In genomic region chr17:35509284-35509683, GRCm38 (mm10) we compare ENCODE assay signal across 10 mouse cellular contexts. TPM values are rescaled to one million over a fixed set of nuclear protein-coding genes. Genes with fewer than 3 reads are reported as not detected.
DNase-seq lines count a peak whose midpoint lies in the region; ATAC-seq and TF ChIP-seq lines count a peak whose summit lies in the region.
"Had no signal": no experiment of that assay in that cellular context is flagged by ENCODE, and none has a peak within 500 bp of the region (broad histone marks: within the 10 kb centered on the region; RNA-seq: fewer than 3 reads in every experiment).

No protein-coding gene starts in this region.

- no peaks in the 10 kb centered on the region for H3K9me3 ChIP-seq in intestine, embryonic 15.5 days
- H3K9me3 ChIP-seq in heart, embryonic 11.5 days (replicated peaks; ENCODE audit: control insufficient read depth, low read length) = no peaks in the 10 kb centered on the region
- H3K9me3 ChIP-seq: G1E; hindbrain, embryonic 15.5 days had no signal

- peak; percentile 30; the same call in 1 of the 2 replicates for TF ChIP-seq CTCF in small intestine, adult 2 months (IDR thresholded peaks at IDR 0.05; ENCODE audit: extremely low read depth, insufficient read length, insufficient replicate concordance, low read depth, low read length)

- H3K4me1 ChIP-seq in intestine, embryonic 15.5 days (replicated peaks) = peaks cover under 1% of the 10 kb centered on the region
- H3K4me1 ChIP-seq in small intestine, adult 2 months (ENCODE audit: control insufficient read depth, insufficient read depth, insufficient read length, low read length) = no peaks in the 10 kb centered on the region
- H3K4me1 ChIP-seq in heart, embryonic 11.5 days (ENCODE audit: control insufficient read depth, insufficient read depth, low read length) = no peaks in the 10 kb centered on the region; the same call in 1 of the 2 replicates
- H3K4me1 ChIP-seq: hindbrain, embryonic 15.5 days had no signal

- ATAC-seq in intestine, embryonic 15.5 days = peak; percentile 59
- ATAC-seq in heart, embryonic 11.5 days (replicated peaks; ENCODE audit: insufficient number of reproducible peaks, low FRiP score, low TSS enrichment) = no peak

- WGBS in intestine, embryonic 15.5 days = 22% methylated on average over 8 of the region's 8 CpGs
- WGBS in small intestine, adult 2 months = 15% methylated on average over 8 of the region's 8 CpGs
- 24% methylated on average over 8 of the region's 8 CpGs for WGBS in heart, embryonic 11.5 days (ENCODE audit: insufficient replicate concordance)

- no peak overlapping the region for H3K4me2 ChIP-seq in intestine, embryonic 15.5 days (replicated peaks)
- no peak overlapping the region for H3K4me2 ChIP-seq in heart, embryonic 11.5 days
- H3K4me2 ChIP-seq: hindbrain, embryonic 15.5 days had no signal

- no peak overlapping the region for H3K27ac ChIP-seq in intestine, embryonic 15.5 days
- H3K27ac ChIP-seq in small intestine, adult 2 months (ENCODE audit: insufficient read depth, low read depth, low read length) = no peak overlapping the region
- H3K27ac ChIP-seq in heart, embryonic 11.5 days (ENCODE audit: low read depth, low read length) = no peak overlapping the region
- H3K27ac ChIP-seq: hindbrain, embryonic 15.5 days had no signal

- peak; percentile 71 for DNase-seq in embryo, embryonic 10 days (ENCODE audit: low spot score)
- DNase-seq in embryo, embryonic 9.5 days (ENCODE audit: extremely low spot score) = no peak
- DNase-seq in spleen, adult 18-20 months = peak; percentile 24 to 42
- no peak for DNase-seq in spleen, adult 12 weeks (ENCODE audit: low spot score)
- no peak for DNase-seq in frontal cortex, postnatal 25 days (ENCODE audit: low spot score in 2 of 2)

- no peaks in the 10 kb centered on the region for H3K36me3 ChIP-seq in intestine, embryonic 15.5 days
- no peaks in the 10 kb centered on the region for H3K36me3 ChIP-seq in small intestine, adult 2 months (ENCODE audit: control insufficient read depth, insufficient read depth, low read length)
- H3K36me3 ChIP-seq in heart, embryonic 11.5 days (ENCODE audit: control insufficient read depth, insufficient read depth, low read length) = no peaks in the 10 kb centered on the region; the same call in 1 of the 2 replicates
- H3K36me3 ChIP-seq: hindbrain, embryonic 15.5 days had no signal

- peaks cover 10% of the 10 kb centered on the region; the same call in 1 of the 2 replicates for H3K27me3 ChIP-seq in intestine, embryonic 15.5 days (replicated peaks)
- H3K27me3 ChIP-seq in small intestine, adult 2 months (ENCODE audit: control insufficient read depth, insufficient read depth, low read length) = no peaks in the 10 kb centered on the region; the same call in 1 of the 2 replicates
- peaks cover 45% of the 10 kb centered on the region for H3K27me3 ChIP-seq in heart, embryonic 11.5 days (ENCODE audit: control insufficient read depth, insufficient read depth, low read length)

- no peak for TF ChIP-seq POLR2A in small intestine, adult 2 months (IDR thresholded peaks at IDR 0.05; ENCODE audit: low read depth, low read length)

- no peak overlapping the region for H3K9ac ChIP-seq in intestine, embryonic 15.5 days
- no peak overlapping the region for H3K9ac ChIP-seq in heart, embryonic 11.5 days (ENCODE audit: low read depth, low read length)
- H3K9ac ChIP-seq: hindbrain, embryonic 15.5 days had no signal

- no peak overlapping the region for H3K4me3 ChIP-seq in intestine, embryonic 15.5 days (replicated peaks)
- H3K4me3 ChIP-seq in small intestine, adult 2 months (ENCODE audit: low read depth, low read length) = no peak overlapping the region
- no peak overlapping the region for H3K4me3 ChIP-seq in heart, embryonic 11.5 days (ENCODE audit: low read depth, low read length)
- H3K4me3 ChIP-seq: hindbrain, embryonic 15.5 days had no signal

RNA-seq across cellular contexts. Expression of gene Pou5f1, which starts 3.5 kb away (rescaled TPM):
- polyA plus RNA-seq in intestine, embryonic 15.5 days (2015; fragmentation: Nextera tagmentation; extraction: Ambion mirVana) = not detected in 2 replicates
- polyA plus RNA-seq in small intestine, adult 2 months (2012; rRNA removed) = not detected in 2 replicates
- polyA plus RNA-seq in heart, embryonic 11.5 days (2014; fragmentation: Nextera tagmentation; extraction: Ambion mirVana) = not detected in 2 replicates
- polyA plus RNA-seq: G1E; hindbrain, embryonic 15.5 days had no signal

RNA-seq across cellular contexts. Expression of gene Tcf19, which starts 7.3 kb away (rescaled TPM):
- 63.6 and 66.4 TPM in 2 replicates for polyA plus RNA-seq in intestine, embryonic 15.5 days (2015; fragmentation: Nextera tagmentation; extraction: Ambion mirVana)
- 7.3 and 8.1 TPM in 2 replicates for polyA plus RNA-seq in small intestine, adult 2 months (2012; rRNA removed)
- 47.6 and 51.1 TPM in 2 replicates for polyA plus RNA-seq in heart, embryonic 11.5 days (2014; fragmentation: Nextera tagmentation; extraction: Ambion mirVana)

RNA-seq across cellular contexts. Expression of gene Cchcr1, which starts 7.6 kb away (rescaled TPM):
- 15.4 and 15.8 TPM in 2 replicates for polyA plus RNA-seq in intestine, embryonic 15.5 days (2015; fragmentation: Nextera tagmentation; extraction: Ambion mirVana)
- polyA plus RNA-seq in small intestine, adult 2 months (2012; rRNA removed) = 3.2 and 3.5 TPM in 2 replicates
- polyA plus RNA-seq in heart, embryonic 11.5 days (2014; fragmentation: Nextera tagmentation; extraction: Ambion mirVana) = 10.4 and 12.8 TPM in 2 replicates

RNA-seq across cellular contexts. Expression of gene Psors1c2, which starts 23.7 kb away (rescaled TPM):
- polyA plus RNA-seq in intestine, embryonic 15.5 days (2015; fragmentation: Nextera tagmentation; extraction: Ambion mirVana) = 0.40 and 0.80 TPM in 2 replicates
- 0.15 and 0.37 TPM in 2 replicates for polyA plus RNA-seq in small intestine, adult 2 months (2012; rRNA removed)
- 0.37 TPM in 1 of 2 replicates, not detected in the other for polyA plus RNA-seq in heart, embryonic 11.5 days (2014; fragmentation: Nextera tagmentation; extraction: Ambion mirVana)

RNA-seq across cellular contexts. Expression of gene H2-Q10, which starts 39.4 kb away (rescaled TPM):
- 38.8 and 51.7 TPM in 2 replicates for polyA plus RNA-seq in intestine, embryonic 15.5 days (2015; fragmentation: Nextera tagmentation; extraction: Ambion mirVana)
- polyA plus RNA-seq in small intestine, adult 2 months (2012; rRNA removed) = 8.5 and 12.0 TPM in 2 replicates
- polyA plus RNA-seq in heart, embryonic 11.5 days (2014; fragmentation: Nextera tagmentation; extraction: Ambion mirVana) = 0.20 and 1.4 TPM in 2 replicates
- polyA plus RNA-seq: G1E had no signal

Comparison
In these comparisons a context has a peak if more than half of its experiments do, and no peak if none do; other contexts are left out.
1. DNase-seq: peak in embryo, embryonic 10 days (single experiment) and spleen, adult 18-20 months (2 of 2); none in embryo, embryonic 9.5 days (single experiment), spleen, adult 12 weeks (single experiment) and frontal cortex, postnatal 25 days (0 of 2).